Mouse (Mus musculus): Measurements from ENCODE around the gene Wdr35. TPM values are rescaled to one million over a fixed set of nuclear protein-coding genes. Genes with fewer than 3 reads are reported as not detected.

Gene Wdr35
- polyA plus RNA-seq, 1 experiment from 2014 or later: 22.1 TPM

Other genes starting within 250 kb of the Wdr35 start
- gene Sdc1, start 202.6 kb upstream of the Wdr35 start, polyA plus RNA-seq (2015; fragmentation: Nextera tagmentation; extraction: Ambion mirVana): 166 and 170 TPM in 2 replicates
- 334 and 336 TPM in 2 replicates for gene Laptm4a, start 52.2 kb upstream of the Wdr35 start, polyA plus RNA-seq (2015; fragmentation: Nextera tagmentation; extraction: Ambion mirVana)
- gene Matn3, start 26.0 kb upstream of the Wdr35 start, polyA plus RNA-seq (2015; fragmentation: Nextera tagmentation; extraction: Ambion mirVana): 3.3 and 3.7 TPM in 2 replicates
- gene Ttc32, start 56.1 kb downstream of the Wdr35 start, polyA plus RNA-seq (2015; fragmentation: Nextera tagmentation; extraction: Ambion mirVana): 26.3 and 27.9 TPM in 2 replicates